Mouse (Mus musculus) c-Kit-positive CD71-negative TER-119-negative erythroid progenitor cells, embryonic 14.5 days (primary cell): ENCODE measurements around the gene Jun.

ENCODE experiments used
- DNase-seq: peaks from one replicate; pipeline ENCODE4 v3.0.0-alpha.2; 2013; ENCODE audit warnings: low read depth

Jun gene

GRCm38 (mm10) chr4:95025847-95026600 lies 26.0 kb downstream of the Jun start:
- no peak for DNase-seq

DNA sequence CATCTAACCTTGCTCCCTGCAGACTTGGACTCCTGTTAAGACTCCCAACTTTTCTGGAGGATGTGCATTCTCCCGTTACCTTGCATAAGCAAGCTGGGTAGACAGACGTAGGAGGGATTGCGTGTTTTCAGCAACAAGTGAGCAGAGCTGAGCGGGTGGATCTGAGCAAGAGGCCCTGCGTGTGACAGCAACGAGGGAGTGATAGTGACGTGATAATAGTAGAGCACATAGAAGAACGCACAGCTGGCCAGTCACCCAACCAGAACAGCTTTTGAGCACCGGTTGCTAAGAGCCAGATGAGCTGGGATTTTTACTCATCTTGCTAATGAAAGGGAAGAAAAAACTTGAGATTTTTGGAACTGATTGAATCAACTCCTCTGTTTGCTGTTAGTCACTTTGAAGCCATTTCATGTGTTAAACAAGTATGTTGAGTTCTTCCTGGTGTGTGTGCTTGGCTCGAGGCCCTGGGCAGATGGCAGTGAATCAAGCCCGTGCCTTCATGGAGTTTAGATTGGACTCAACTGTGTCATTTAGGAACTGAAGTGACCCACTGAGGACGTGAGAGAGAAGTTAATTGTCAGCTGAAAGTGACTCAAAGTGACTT lies 28.6 kb downstream of the Jun start:
- DNase-seq, result no peak

DNA sequence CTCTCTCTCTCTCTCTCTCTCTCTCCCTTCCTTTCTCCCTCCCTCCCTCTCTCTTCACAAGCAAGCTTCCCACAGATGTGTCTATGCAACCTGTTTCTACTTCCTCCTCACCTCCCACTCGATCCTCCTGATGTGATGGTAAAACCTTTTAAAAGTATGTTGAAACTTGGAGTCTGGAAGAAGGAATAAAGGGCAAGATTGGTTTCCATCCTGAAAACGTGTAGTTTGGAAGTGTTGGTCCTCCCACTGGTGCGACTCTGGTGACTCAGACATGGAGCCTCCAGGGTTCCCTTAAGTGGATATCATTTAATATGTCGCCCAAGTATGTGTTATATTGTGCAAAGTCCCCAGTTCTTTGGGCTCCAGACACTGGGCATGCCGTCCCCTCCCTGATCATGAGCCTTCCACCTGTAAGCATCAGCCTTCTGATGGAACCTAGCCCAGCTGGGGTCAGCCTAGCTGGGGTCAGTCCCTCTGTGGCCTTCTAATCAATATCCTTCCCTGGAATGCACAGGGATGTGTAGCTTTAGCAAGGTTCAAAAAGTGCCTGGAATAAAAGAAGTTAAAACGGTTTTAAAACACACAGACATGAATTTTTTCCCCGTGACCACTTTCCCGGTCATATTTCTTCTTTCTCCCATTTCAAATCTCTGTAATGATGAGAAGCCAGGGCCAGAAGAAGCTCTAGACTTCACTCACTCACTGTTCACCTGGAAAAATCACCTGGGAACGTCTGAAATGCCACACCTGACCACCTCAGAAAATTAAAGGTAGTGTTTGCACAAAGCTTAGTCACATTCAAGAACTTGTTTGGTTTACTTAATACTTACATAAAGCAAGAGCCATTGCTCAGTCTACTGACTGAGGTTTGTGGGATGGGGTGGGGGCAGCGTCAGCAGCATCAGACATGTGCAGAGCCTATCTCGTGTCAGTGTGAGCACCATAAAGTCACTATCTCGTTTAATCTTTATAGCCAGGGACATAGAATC lies 30.1 kb downstream of the Jun start:
- DNase-seq, result no peak

DNA sequence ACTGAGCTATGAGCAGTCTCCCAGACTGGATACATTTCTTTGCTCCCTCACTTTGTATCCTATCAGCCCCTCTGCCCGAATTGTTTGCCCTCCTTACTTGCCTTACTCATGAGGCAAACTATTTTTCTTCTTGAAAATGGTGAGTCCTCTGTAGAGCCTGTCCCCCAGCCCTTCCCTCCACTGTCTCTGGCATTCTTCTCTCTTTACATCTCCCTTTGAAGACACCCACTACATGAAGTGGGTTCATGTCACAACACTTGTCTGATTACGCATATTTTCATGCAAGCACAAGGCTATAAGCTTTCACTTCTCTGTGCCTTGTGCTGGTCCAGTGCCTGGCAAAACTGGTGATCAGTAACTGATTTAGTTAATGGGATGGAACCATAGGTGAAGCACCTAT lies 31.8 kb downstream of the Jun start:
- DNase-seq, result no peak

GRCm38 (mm10) chr4:95018221-95018620 lies 33.8 kb downstream of the Jun start:
- DNase-seq, result no peak

DNA sequence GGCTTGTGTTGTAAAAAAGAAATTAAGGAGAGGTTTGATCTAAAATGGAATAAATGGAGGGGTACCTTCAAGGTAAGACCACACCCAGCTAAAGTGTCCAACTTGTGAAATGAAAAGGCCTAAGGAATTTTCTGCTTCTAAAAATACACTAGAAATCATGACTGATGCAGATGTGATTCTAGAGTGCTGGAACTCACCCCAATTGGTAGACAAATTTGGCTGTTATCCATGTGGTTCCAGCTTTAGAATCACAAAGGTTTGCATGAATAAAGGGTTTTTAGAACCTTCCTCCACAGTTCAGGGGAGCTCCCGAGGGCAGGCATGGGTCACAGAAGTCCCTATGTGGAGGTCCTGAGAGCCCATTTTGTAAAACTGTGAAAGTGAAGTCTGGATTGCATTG lies 39.3 kb downstream of the Jun start:
- DNase-seq, result no peak

- DNase-seq, result no peak
Measured at GRCm38 (mm10) chr4:95012256-95012655, 39.8 kb downstream of the Jun start.

DNA sequence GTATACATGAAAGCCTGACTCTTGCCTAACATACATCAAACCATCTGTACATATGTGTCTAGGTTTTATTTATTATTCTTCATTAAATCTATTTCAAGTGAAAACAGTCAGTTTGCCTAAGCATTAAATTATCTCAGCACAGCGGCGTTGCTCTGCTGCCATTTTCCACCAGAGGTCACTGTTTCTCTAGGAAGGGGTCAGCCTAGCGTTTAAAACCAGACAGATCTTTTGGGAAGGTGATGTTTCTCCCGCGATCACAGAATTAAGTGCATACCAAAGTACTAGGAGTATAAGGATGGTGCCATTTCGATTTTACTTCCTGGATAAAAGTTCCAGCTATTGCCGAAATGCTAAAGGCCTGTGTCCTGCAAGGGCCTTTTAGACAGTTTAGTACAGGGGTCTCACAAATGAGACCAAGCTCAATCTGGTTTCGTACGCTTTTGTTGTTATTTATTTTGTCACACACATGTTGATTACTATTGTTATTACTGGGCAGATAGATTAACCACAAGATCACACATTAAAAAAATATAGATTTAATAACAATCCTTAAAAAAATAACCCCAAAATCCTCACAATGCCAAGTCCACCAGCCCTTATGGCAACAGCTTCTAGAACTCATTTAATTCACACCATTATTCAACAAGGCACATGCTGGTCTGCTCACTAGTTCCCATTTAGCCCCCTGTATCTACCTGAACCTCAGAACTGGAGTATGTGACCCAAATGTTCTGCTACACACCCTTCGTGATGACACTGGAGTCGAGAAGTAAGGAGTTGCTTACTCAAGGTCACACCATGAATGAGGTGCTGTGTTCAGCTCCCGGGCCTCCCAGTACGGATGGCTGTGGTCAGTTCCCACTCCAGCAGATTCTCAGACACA lies 43.6 kb downstream of the Jun start:
- peak; percentile 45 for DNase-seq

GRCm38 (mm10) chr4:95007759-95008158 lies 44.3 kb downstream of the Jun start:
- DNase-seq, result no peak

DNA sequence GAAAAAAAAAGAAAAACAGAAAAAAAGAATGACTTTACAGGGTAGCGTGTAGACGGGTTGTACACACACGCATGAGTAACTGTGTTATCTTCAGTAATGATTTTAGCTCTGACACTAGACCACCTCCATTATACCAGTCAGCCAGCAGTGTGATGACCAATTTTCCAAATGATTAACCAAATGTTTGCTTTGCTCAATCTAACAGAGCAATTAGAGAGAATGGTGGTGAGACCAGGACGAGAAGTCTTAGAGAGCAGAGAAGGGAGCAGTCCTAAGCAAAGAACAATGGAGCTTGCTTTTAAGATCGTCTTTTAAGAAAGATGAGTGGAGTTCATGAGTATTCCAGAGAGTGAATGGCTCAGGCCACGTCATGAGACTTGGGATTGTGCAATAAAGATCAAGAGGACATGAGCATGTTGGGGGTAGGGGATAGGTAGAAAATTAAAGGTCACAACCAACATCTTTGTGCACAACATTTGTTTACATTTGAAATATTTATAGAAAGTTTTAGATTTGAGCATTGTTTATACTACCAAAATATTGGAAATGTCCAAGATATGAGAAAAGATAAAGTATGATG lies 46.7 kb downstream of the Jun start:
- DNase-seq, result no peak

DNA sequence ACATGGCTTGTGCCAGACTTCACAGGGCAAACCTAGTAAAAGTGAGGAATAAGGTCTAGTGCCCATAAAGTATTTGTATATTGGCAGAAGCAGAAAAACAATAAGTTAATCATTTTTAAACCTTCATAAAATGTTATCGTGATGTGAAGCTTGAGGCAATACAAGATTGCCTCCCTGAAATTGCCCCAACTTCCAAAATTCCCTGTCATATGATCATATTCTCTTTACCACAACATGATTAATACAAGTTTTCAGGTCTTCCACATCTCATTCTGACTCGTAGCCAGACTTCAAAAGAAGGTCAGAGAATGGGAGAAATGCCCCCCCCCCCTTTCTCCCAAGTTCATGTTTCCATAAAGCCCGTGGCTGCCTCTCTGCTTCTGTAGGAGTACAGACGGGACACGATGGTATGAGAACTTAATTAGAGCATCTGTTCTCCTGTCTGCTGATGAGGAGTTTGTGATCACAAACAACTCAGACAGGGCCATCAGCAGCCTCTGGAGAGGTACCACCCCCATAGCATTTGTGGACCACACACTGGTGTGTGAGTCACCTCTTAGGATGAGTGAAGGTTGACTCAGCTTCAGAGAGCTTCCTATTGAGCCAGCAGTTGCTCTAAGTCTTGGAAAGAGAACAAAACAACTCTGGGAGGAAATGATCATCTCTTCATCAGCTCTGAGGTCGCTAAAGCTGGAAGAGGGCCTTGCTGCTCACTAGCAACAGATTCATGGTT lies 50.8 kb downstream of the Jun start:
- no peak for DNase-seq

DNA sequence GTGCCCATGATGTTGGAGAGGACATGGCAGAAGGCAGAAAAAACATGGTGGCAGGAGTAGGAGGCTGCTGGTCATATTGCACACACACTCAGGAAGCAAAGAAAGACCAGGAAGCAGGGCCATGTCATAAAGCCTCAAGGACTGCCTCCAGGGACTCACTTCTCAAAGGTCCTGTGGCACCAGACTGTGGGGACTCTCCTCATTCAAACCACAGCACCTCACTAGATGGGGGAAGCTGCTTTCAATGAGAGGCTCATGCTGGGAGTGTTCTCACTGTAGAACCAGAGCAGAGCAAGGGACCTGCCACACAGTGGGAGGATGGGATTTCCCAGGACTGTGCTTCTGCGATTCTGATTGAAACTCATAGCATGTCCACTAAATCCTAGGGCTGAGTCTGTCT lies 51.9 kb downstream of the Jun start:
- no peak for DNase-seq

- DNase-seq, result no peak
Measured at GRCm38 (mm10) chr4:94999249-94999648, 52.8 kb downstream of the Jun start.
